Mouse (Mus musculus) kidney, adult 2 months (tissue): ENCODE results near the gene Nlrp4f. TPM values are rescaled to one million over a fixed set of nuclear protein-coding genes. Genes with fewer than 3 reads are reported as not detected.

Source experiments
- DNase-seq: peaks from one replicate; pipeline ENCODE4 v3.0.0; 2021
- H3K27ac ChIP-seq: fragments of 200-500 bp; 2 replicates; pipeline ENCODE4 v1.5.1; 2012; ENCODE audit warnings: low read depth, low read length, control low read depth, inconsistent platforms; ENCODE audit not compliant: insufficient read depth
- H3K27me3 ChIP-seq: fragments of 200-500 bp; replicated peaks from 2 replicates; pipeline ENCODE4 v1.6.1; 2012; ENCODE audit warnings: mild to moderate bottlenecking, moderate library complexity, low read length, inconsistent platforms; ENCODE audit not compliant: control insufficient read depth, insufficient read depth
- H3K36me3 ChIP-seq: fragments of 200-500 bp; 2 replicates; pipeline ENCODE4 v1.6.1; 2012; ENCODE audit warnings: mild to moderate bottlenecking, moderate library complexity, low read length, inconsistent platforms; ENCODE audit not compliant: control insufficient read depth, insufficient read depth
- H3K4me1 ChIP-seq: fragments of 200-500 bp; 2 replicates; pipeline ENCODE4 v1.6.1; 2011; ENCODE audit warnings: low read length; ENCODE audit not compliant: control insufficient read depth, insufficient read depth
- H3K4me3 ChIP-seq: fragments of 200-500 bp; 2 replicates; pipeline ENCODE4 v1.5.1; 2011; ENCODE audit warnings: mild to moderate bottlenecking, low read depth, low read length, control low read depth; ENCODE audit not compliant: insufficient read depth
- CTCF ChIP-seq: fragments of 200-500 bp; conservative IDR thresholded peaks from 2 replicates; pipeline ENCODE4 v1.5.1; 2011; ENCODE audit warnings: low read depth, mild to moderate bottlenecking, control low read depth, low read length, moderate library complexity, mixed read lengths; ENCODE audit not compliant: insufficient read depth, insufficient read length
- POLR2A ChIP-seq: fragments of 200-500 bp; IDR thresholded peaks from one replicate; pipeline ENCODE4 v1.6.1; 2011; ENCODE audit warnings: low read depth, low read length, control low read depth
- WGBS: fragments of 180-500 bp; shearing (Covaris S2); methylation state at CpG from one replicate; pipeline ENCODE4 v1.1.7; 2018; 5-methylcytosine and 5-hydroxymethylcytosine counted together
- polyA plus RNA-seq: library from polyadenylated mRNA; depleted of rRNA; stranded (reverse); fragments of >200 nt; gene quantifications from 2 replicates; pipeline ENCODE4 v1.2.3, GENCODE M21; 2012; rRNA removed

Gene Nlrp4f
- polyA plus RNA-seq, 1 experiment: 0.13 TPM

DNA sequence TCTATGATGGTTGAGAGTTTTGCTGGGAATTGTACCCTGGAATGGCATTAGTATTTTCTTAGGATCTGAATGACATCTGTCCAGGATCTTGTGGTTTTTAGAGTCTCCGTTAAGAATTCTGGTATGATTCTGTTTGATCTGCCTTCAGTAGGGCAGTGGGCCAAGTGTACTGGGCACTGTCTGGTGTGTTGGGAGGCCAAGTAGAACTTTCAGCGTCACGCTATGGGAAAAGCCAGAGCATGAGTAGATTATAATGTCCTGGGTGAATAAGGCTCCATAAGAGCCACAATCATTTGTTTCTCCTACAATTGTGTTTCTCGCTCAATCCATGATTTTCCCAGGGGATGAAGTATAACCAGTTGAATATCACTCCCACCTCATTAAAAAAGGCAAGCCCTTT, 68.0 kb downstream of the Nlrp4f start, which contains the start of gene Olfr465-ps1:
Gene Olfr465-ps1 (plus strand): TSS at position 301 of the 400 bp plus-strand sequence.
- DNase-seq: no peak
- WGBS: 86% methylated on average over 4 of the region's 4 CpGs
- H3K4me1 ChIP-seq: no peaks in the 10 kb centered on the region
- H3K36me3 ChIP-seq: no peaks in the 10 kb centered on the region
- H3K4me3 ChIP-seq: no peak within 1 kb of the TSS
- TF ChIP-seq CTCF (no peak), POLR2A (no peak)
- H3K27me3 ChIP-seq: no peaks in the 10 kb centered on the region
- H3K27ac ChIP-seq: no peak within 1 kb of the TSS

Other genes with a start within 250 kb of the Nlrp4f start
- gene Spata31d1c, start 172.9 kb downstream of the Nlrp4f start, polyA plus RNA-seq: not detected in 2 replicates
- not detected in 2 replicates for gene Prss47, start 153.2 kb downstream of the Nlrp4f start, polyA plus RNA-seq
- gene Mfsd14b, start 93.0 kb downstream of the Nlrp4f start, polyA plus RNA-seq: 15.0 and 15.6 TPM in 2 replicates
- gene Olfr465-ps1, start 67.9 kb downstream of the Nlrp4f start, polyA plus RNA-seq: not detected in 2 replicates
- not detected in 2 replicates for gene Olfr466, start 55.7 kb downstream of the Nlrp4f start, polyA plus RNA-seq
- gene Gm10775, start 53.6 kb upstream of the Nlrp4f start, polyA plus RNA-seq: not detected in 2 replicates
- 17.1 and 19.0 TPM in 2 replicates for gene Zfp369, start 72.8 kb upstream of the Nlrp4f start, polyA plus RNA-seq